Mouse (Mus musculus) MEL (cell line): Measurements from ENCODE around the gene Epdr1. TPM values are rescaled to one million over a fixed set of nuclear protein-coding genes. Genes with fewer than 3 reads are reported as not detected.
"Not testable (repeated sequence)": the region's sequence is repeated elsewhere in the genome, so short reads cannot be mapped to it uniquely, and the experiment has no call there.

ENCODE experiments used
- DNase-seq: peaks from one replicate; pipeline ENCODE4 v3.0.0; 2011; ENCODE audit warnings: low read depth, low spot score
- H3K27ac ChIP-seq: 2 replicates; pipeline ENCODE4 v1.5.1; 2012; ENCODE audit warnings: low read depth, mild to moderate bottlenecking, control low read depth, low read length, moderate library complexity; ENCODE audit not compliant: control insufficient read depth
- H3K27me3 ChIP-seq, 2 experiments: fragments of 150-350 bp in 1 of 2; sonication (generic) in 1 of 2; 2 replicates each; pipeline ENCODE4 v1.6.1; 2012; ENCODE audit warnings: low read length in 2 of 2, mild to moderate bottlenecking in 2 of 2, improper control_type of control experiment in 1 of 2, moderate library complexity in 1 of 2; ENCODE audit not compliant: insufficient read depth in 2 of 2, control insufficient read depth in 1 of 2
- H3K36me3 ChIP-seq, 2 experiments: 2 replicates each; pipeline ENCODE4 v1.6.1; 2012 to 2014; ENCODE audit warnings: low read length in 2 of 2, improper control_type of control experiment in 1 of 2, inconsistent platforms in 1 of 2, mild to moderate bottlenecking in 1 of 2; ENCODE audit not compliant: insufficient read depth in 2 of 2, control insufficient read depth in 1 of 2
- H3K4me1 ChIP-seq, 2 experiments: fragments of 150-350 bp in 1 of 2; sonication (generic) in 1 of 2; 2 replicates each; pipeline ENCODE4 v1.6.1; 2012; ENCODE audit warnings: low read length in 2 of 2, improper control_type of control experiment in 1 of 2, mild to moderate bottlenecking in 1 of 2; ENCODE audit not compliant: insufficient read depth in 2 of 2, control insufficient read depth in 1 of 2
- H3K4me3 ChIP-seq, 2 experiments: fragments of 150-350 bp in 1 of 2; sonication (generic) in 1 of 2; 2 replicates each; pipeline ENCODE4 v1.5.1; 2012; ENCODE audit warnings: low read depth in 2 of 2, low read length in 2 of 2, mild to moderate bottlenecking in 2 of 2, moderate library complexity in 2 of 2, control low read depth in 1 of 2, improper control_type of control experiment in 1 of 2; ENCODE audit not compliant: control insufficient read depth in 1 of 2, insufficient read depth in 1 of 2
- H3K79me2 ChIP-seq: 2 replicates; pipeline ENCODE4 v1.6.1; 2012; ENCODE audit warnings: mild to moderate bottlenecking, low read length, moderate library complexity; ENCODE audit not compliant: control insufficient read depth, poor library complexity, insufficient read depth
- H3K9ac ChIP-seq: 2 replicates; pipeline ENCODE4 v1.6.1; 2012; ENCODE audit warnings: low read depth, mild to moderate bottlenecking, control low read depth, low read length, moderate library complexity; ENCODE audit not compliant: control insufficient read depth, poor library complexity, severe bottlenecking
- H3K9me3 ChIP-seq: fragments of 150-350 bp; sonication (generic); replicated peaks from 2 replicates; pipeline ENCODE4 v1.6.1; 2012; ENCODE audit warnings: mild to moderate bottlenecking, low read length, improper control_type of control experiment, moderate library complexity; ENCODE audit not compliant: insufficient read depth
- ELF1 ChIP-seq: IDR thresholded peaks from 2 replicates; pipeline ENCODE4 v1.6.1; 2014; ENCODE audit warnings: low read depth, mild to moderate bottlenecking, inconsistent platforms, low read length, improper control_type of control experiment, moderate library complexity
- ETS1 ChIP-seq: IDR thresholded peaks from 2 replicates; pipeline ENCODE4 v1.6.1; 2012; ENCODE audit warnings: low read depth, mild to moderate bottlenecking, inconsistent platforms, low read length, improper control_type of control experiment, moderate library complexity
- GABPA ChIP-seq: IDR thresholded peaks from 2 replicates; pipeline ENCODE4 v1.6.1; 2012; ENCODE audit warnings: low read depth, mild to moderate bottlenecking, inconsistent platforms, low read length, improper control_type of control experiment, moderate library complexity
- GATA1 ChIP-seq: IDR thresholded peaks from 2 replicates; pipeline ENCODE4 v1.6.1; 2011; ENCODE audit warnings: low read depth, low read length, improper control_type of control experiment
- KAT2A ChIP-seq: conservative IDR thresholded peaks from 2 replicates; pipeline ENCODE4 v1.6.1; 2012; ENCODE audit warnings: low read depth, low read length, improper control_type of control experiment, inconsistent platforms
- MAFK ChIP-seq: IDR thresholded peaks from 2 replicates; pipeline ENCODE4 v1.6.1; 2011; ENCODE audit warnings: low read depth, mild to moderate bottlenecking, low read length, improper control_type of control experiment, borderline replicate concordance
- MAZ ChIP-seq: IDR thresholded peaks from 2 replicates; pipeline ENCODE4 v1.6.1; 2012; ENCODE audit warnings: low read depth, mild to moderate bottlenecking, inconsistent platforms, low read length, improper control_type of control experiment
- MXI1 ChIP-seq: IDR thresholded peaks from 2 replicates; pipeline ENCODE4 v1.6.1; 2011; ENCODE audit warnings: mild to moderate bottlenecking, low read depth, low read length, improper control_type of control experiment
- NRF1 ChIP-seq: IDR thresholded peaks from 2 replicates; pipeline ENCODE4 v1.6.1; 2014; ENCODE audit warnings: low read depth, mild to moderate bottlenecking, inconsistent platforms, low read length, improper control_type of control experiment, moderate library complexity; ENCODE audit not compliant: poor library complexity, insufficient read depth, severe bottlenecking
- POLR2AphosphoS2 ChIP-seq: IDR thresholded peaks from 2 replicates; pipeline ENCODE4 v1.6.1; 2011; ENCODE audit warnings: low read length, improper control_type of control experiment
- SMC3 ChIP-seq: IDR thresholded peaks from 2 replicates; pipeline ENCODE4 v1.6.1; 2011; ENCODE audit warnings: low read depth, low read length, improper control_type of control experiment
- TAL1 ChIP-seq: IDR thresholded peaks from 2 replicates; pipeline ENCODE4 v1.6.1; 2012; ENCODE audit warnings: mild to moderate bottlenecking, inconsistent platforms, low read length, moderate library complexity, mixed read lengths
- USF2 ChIP-seq, 2 experiments: IDR thresholded peaks; 2 replicates each; pipeline ENCODE4 v1.6.1; 2011 to 2012; ENCODE audit warnings: improper control_type of control experiment in 2 of 2, low read length in 2 of 2, borderline replicate concordance in 1 of 2, inconsistent platforms in 1 of 2, low read depth in 1 of 2, mild to moderate bottlenecking in 1 of 2; ENCODE audit not compliant: insufficient read depth in 1 of 2
- ZC3H11A ChIP-seq: IDR thresholded peaks from 2 replicates; pipeline ENCODE4 v1.6.1; 2012; ENCODE audit warnings: low read depth, mild to moderate bottlenecking, inconsistent platforms, low read length, improper control_type of control experiment
- polyA plus RNA-seq, 2 experiments: library from polyadenylated mRNA; stranded (reverse) in 1 of 2; unstranded in 1 of 2; fragments of >175 nt in 1 of 2; fragments of >200 nt in 1 of 2; gene quantifications; 2 replicates each; pipeline versions ENCODE4 v1.2.1 to v1.2.4; 2012; ENCODE audit warnings: low replicate concordance in 2 of 2, low read depth in 1 of 2; ENCODE audit not compliant: insufficient read length in 2 of 2, insufficient read depth in 1 of 2, missing spikeins in 1 of 2
- total RNA-seq: library from RNA; depleted of rRNA; stranded (reverse); fragments of 300-350 nt; gene quantifications from 2 replicates; pipeline ENCODE4 v1.2.3, GENCODE M21; 2012; rRNA removed

Gene Epdr1
- total and polyA plus RNA-seq, 3 experiments, result not detected

DNA sequence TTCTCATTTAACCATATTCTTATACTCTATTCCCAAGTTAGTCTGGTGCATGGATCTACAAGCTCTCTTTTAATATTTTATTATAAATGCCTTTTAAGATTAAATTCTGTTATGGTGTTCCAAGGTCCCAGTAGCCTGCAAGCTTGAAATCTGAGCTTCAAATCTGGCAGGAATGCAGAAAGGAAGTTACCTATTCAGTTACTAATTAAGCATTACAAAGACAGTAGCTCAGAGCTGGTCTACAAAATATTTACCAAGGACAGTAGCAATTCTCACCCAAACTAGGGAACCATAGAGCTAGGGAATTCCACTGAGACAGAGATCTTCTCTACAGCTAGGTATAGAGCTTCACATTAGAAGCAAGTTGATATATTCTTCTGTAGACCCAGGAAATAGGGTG is 49.6 kb downstream of the Epdr1 start:
- H3K27ac ChIP-seq, H3K36me3 ChIP-seq, H3K27me3 ChIP-seq, H3K9me3 ChIP-seq, H3K9ac ChIP-seq, H3K4me3 ChIP-seq, H3K4me1 ChIP-seq, DNase-seq, H3K79me2 ChIP-seq: not testable (repeated sequence)

DNA sequence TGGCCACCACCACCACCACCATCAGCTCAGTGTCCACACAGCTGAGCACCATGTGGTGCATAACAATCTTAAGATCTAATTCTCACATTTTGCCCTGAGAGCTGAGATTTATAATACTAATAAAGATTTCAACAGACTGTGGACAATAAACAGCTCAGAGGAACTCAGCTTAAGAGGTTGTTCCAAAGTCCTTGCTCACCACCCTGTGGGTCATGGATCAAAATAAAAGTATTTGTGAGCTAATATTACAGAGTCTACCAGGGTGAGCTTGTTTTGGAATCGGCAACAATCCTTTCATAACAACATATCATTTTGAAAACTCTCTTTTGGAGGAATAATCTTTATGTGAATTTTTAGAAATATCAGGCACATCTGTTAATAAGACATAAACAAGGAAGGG is 57.2 kb downstream of the Epdr1 start:
- no peaks in the 10 kb centered on the region for H3K36me3 ChIP-seq
- no peaks in the 10 kb centered on the region for H3K9me3 ChIP-seq
- H3K27ac ChIP-seq, result no peak overlapping the region
- no peaks in the 10 kb centered on the region for H3K4me1 ChIP-seq
- H3K4me3 ChIP-seq, result no peak overlapping the region
- no peak overlapping the region for H3K9ac ChIP-seq
- H3K79me2 ChIP-seq, result no peaks in the 10 kb centered on the region
- H3K27me3 ChIP-seq, result no peaks in the 10 kb centered on the region
- no peak for DNase-seq
- TF ChIP-seq SMC3, result no peak
- no peak for TF ChIP-seq MAFK
- no peak for TF ChIP-seq MXI1
- TF ChIP-seq NRF1, result no peak
- TF ChIP-seq MAZ, result no peak
- TF ChIP-seq ETS1, result no peak
- no peak for TF ChIP-seq KAT2A
- no peak for TF ChIP-seq GATA1
- TF ChIP-seq TAL1, result no peak
- no peak for TF ChIP-seq ZC3H11A

DNA sequence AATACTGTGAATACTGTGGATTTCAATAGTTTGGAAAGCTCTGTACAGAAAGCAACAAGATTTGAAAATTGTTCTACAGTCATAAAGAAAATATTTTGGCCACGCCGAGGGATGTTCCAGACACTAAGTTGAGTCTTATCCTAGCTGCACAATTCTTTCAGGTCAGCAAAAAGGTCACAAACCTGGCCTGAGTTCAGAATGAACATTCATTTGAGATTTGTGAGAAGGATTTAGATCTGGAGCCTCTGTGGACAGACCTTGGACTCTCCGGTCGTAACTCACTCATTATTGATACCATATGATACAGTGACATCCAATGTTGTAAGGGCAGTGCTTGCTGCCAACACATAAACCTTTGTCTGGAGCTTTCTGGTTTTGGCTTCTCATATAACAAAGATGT is 64.3 kb downstream of the Epdr1 start:
- Histone ChIP-seq H3K79me2 (no peaks in the 10 kb centered on the region), H3K4me3 (no peak overlapping the region), H3K36me3 (no peaks in the 10 kb centered on the region), H3K9me3 (no peaks in the 10 kb centered on the region), H3K27ac (no peak overlapping the region), H3K4me1 (no peaks in the 10 kb centered on the region), H3K9ac (no peak overlapping the region), H3K27me3 (no peaks in the 10 kb centered on the region; a peak in 1 of 4 replicates)
- no peak for DNase-seq
- no peak for TF ChIP-seq ELF1
- no peak for TF ChIP-seq USF2 (IDR thresholded peaks at IDR 0.05; ENCODE audit: borderline replicate concordance in 1 of 2, insufficient read depth in 1 of 2, low read depth in 1 of 2, low read length in 2 of 2)
- no peak for TF ChIP-seq GABPA
- no peak for TF ChIP-seq POLR2AphosphoS2

Other genes starting within 250 kb of the Epdr1 start
- 16.1 and 16.7 TPM in 2 replicates for gene Stard3nl, start 224.1 kb downstream of the Epdr1 start, total RNA-seq
- gene Stard3nl, start 224.1 kb downstream of the Epdr1 start, polyA plus RNA-seq, result 10 to 100 TPM in 1 of 2 experiments, not detected in 1; 22.9 TPM
- 0.19 and 0.33 TPM in 2 replicates for gene Sfrp4, start 3.2 kb upstream of the Epdr1 start, total RNA-seq
- not detected for gene Sfrp4, start 3.2 kb upstream of the Epdr1 start, polyA plus RNA-seq
- gene Nme8, start 77.9 kb upstream of the Epdr1 start, total RNA-seq, result not detected in 2 replicates
- not detected for gene Nme8, start 77.9 kb upstream of the Epdr1 start, polyA plus RNA-seq
- gene Gpr141, start 204.3 kb upstream of the Epdr1 start, total RNA-seq, result not detected in 2 replicates
- gene Gpr141, start 204.3 kb upstream of the Epdr1 start, polyA plus RNA-seq, result not detected